26 mouse cellular contexts compared by ENCODE assay signal in genomic region chr8:119625788-119626187, GRCm38 (mm10). TPM values are rescaled to one million over a fixed set of nuclear protein-coding genes. Genes with fewer than 3 reads are reported as not detected.
"Had no signal": no experiment of that assay in that cellular context is flagged by ENCODE, and none has a peak within 500 bp of the region (broad histone marks: within the 10 kb centered on the region; RNA-seq: fewer than 3 reads in every experiment).

No protein-coding gene starts in this region.

- H3K9me3 ChIP-seq: limb, embryonic 10.5 days; limb, embryonic 13.5 days; liver, embryonic 12.5 days; liver, embryonic 15.5 days; neural tube, embryonic 12.5 days; neural tube, embryonic 15.5 days had no signal

- DNase-seq: kidney, adult 9 months; kidney, postnatal 14 days; kidney, postnatal 4 days; liver; lung, adult 18-20 months; lung, postnatal 14 days; lung, postnatal 4 days; midbrain, embryonic 14.5 days; right cerebral cortex, adult 18-20 months; right cerebral cortex, postnatal 14 days; right cerebral cortex, postnatal 4 days; thymus, adult 18-20 months; thymus, postnatal 36 days had no signal

- H3K27me3 ChIP-seq: limb, embryonic 13.5 days; neural tube, embryonic 12.5 days; neural tube, embryonic 15.5 days had no signal

- H3K27ac ChIP-seq: limb, embryonic 13.5 days; liver, embryonic 12.5 days; liver, embryonic 15.5 days; neural tube, embryonic 12.5 days; neural tube, embryonic 15.5 days; stomach, postnatal 0 days had no signal

- ATAC-seq: liver, embryonic 12.5 days had no signal

- H3K4me3 ChIP-seq: limb, embryonic 10.5 days; limb, embryonic 13.5 days; liver, embryonic 12.5 days; liver, embryonic 15.5 days; neural tube, embryonic 12.5 days; neural tube, embryonic 15.5 days had no signal

- H3K4me2 ChIP-seq: limb, embryonic 13.5 days; liver, embryonic 12.5 days; liver, embryonic 15.5 days; midbrain, embryonic 11.5 days; neural tube, embryonic 12.5 days; neural tube, embryonic 15.5 days had no signal

- H3K36me3 ChIP-seq: limb, embryonic 10.5 days; limb, embryonic 13.5 days; liver, embryonic 12.5 days; liver, embryonic 15.5 days; neural tube, embryonic 12.5 days; neural tube, embryonic 15.5 days had no signal

- H3K9ac ChIP-seq: limb, embryonic 13.5 days; liver, embryonic 12.5 days; liver, embryonic 15.5 days; neural tube, embryonic 12.5 days; neural tube, embryonic 15.5 days had no signal

RNA-seq across cellular contexts. Expression of gene Kcng4, which starts 9.7 kb away (rescaled TPM):
- total RNA-seq: megakaryocyte progenitor cell, adult 5-6 weeks; megakaryocyte-erythroid progenitor cell, adult 5-6 weeks had no signal
- polyA plus RNA-seq: limb, embryonic 10.5 days; limb, embryonic 13.5 days; liver, embryonic 12.5 days; liver, embryonic 15.5 days had no signal

RNA-seq across cellular contexts. Expression of gene Adad2, which starts 13.2 kb away (rescaled TPM):
- total RNA-seq: megakaryocyte progenitor cell, adult 5-6 weeks; megakaryocyte-erythroid progenitor cell, adult 5-6 weeks had no signal
- polyA plus RNA-seq: limb, embryonic 10.5 days; liver, embryonic 12.5 days; liver, embryonic 15.5 days; lung, embryonic 16.5 days; stomach, embryonic 14.5 days; stomach, postnatal 0 days; urinary bladder, adult 2 months had no signal

RNA-seq across cellular contexts. Expression of gene Wfdc1, which starts 40.4 kb away (rescaled TPM):
- total RNA-seq: megakaryocyte progenitor cell, adult 5-6 weeks; megakaryocyte-erythroid progenitor cell, adult 5-6 weeks had no signal
